Mouse (Mus musculus) left cerebral cortex, postnatal 14 days (tissue): Measurements from ENCODE around the gene Cd5. TPM values are rescaled to one million over a fixed set of nuclear protein-coding genes. Genes with fewer than 3 reads are reported as not detected.
A peak's percentile ranks its signal among the peaks of the same experiment; 100 is the strongest.

Experiments
- DNase-seq, 2 experiments: peaks; one replicate each; pipeline ENCODE4 v3.0.0; 2021 to 2022; ENCODE audit warnings: low spot score in 2 of 2, mixed read lengths in 1 of 2
- intact Hi-C: fragments of 180-260 bp; cut with DNase I; formaldehyde crosslinking; loops from one replicate; pipeline ENCODE4 v1.15.1; 2025
- long read RNA-seq, 2 experiments: library from polyadenylated mRNA; stranded (forward); transcript quantifications; one replicate each; pipeline ENCODE4 v2.0.0; 2021
- total RNA-seq, 2 experiments: library from RNA; stranded (reverse); gene quantifications; 2 replicates each; pipeline ENCODE4 v1.2.3; 2021

Gene Cd5
- under 1 TPM; 0.17 to 0.22 TPM for total RNA-seq
- long read RNA-seq, experiment 1, partial matches to known transcripts: 0 of 1 reads
- long read RNA-seq, experiment 1, other reads (novel, unspliced or antisense): 0 of 1 reads
- long read RNA-seq, experiment 2, partial matches to known transcripts: 0 of 1 reads
- long read RNA-seq, experiment 2, other reads (novel, unspliced or antisense): 0 of 1 reads

- intact Hi-C loops: no loop called here
- DNase-seq: no peak
These were observed at the start of gene Cd5 for GRCm38 (mm10) chr19:10738811-10739210. TSS of gene Cd5 (minus strand) at chr19:10739002.

- DNase-seq: no peak
- intact Hi-C loops: no loop called here
These were observed 49.4 kb upstream of the Cd5 start for GRCm38 (mm10) chr19:10788242-10788641.

GRCm38 (mm10) chr19:10787406-10787805 is 48.6 kb upstream of the Cd5 start:
- intact Hi-C loops: no loop called here
- DNase-seq: no peak

GRCm38 (mm10) chr19:10786753-10787152 is 48.0 kb upstream of the Cd5 start:
- DNase-seq: no peak
- intact Hi-C loops: no loop called here

- intact Hi-C loops: no loop called here
- no peak for DNase-seq
These were observed 46.1 kb upstream of the Cd5 start for GRCm38 (mm10) chr19:10784796-10785459.

- intact Hi-C loops: no loop called here
- no peak for DNase-seq
These were observed 45.3 kb upstream of the Cd5 start for GRCm38 (mm10) chr19:10784061-10784460.

- DNase-seq: no peak
- intact Hi-C loops: no loop called here
These were observed 44.4 kb upstream of the Cd5 start for GRCm38 (mm10) chr19:10783168-10783567.

- DNase-seq: peak; percentile 57 to 71
- intact Hi-C loops: no loop called here
These were observed 42.8 kb upstream of the Cd5 start for GRCm38 (mm10) chr19:10781641-10782040.

GRCm38 (mm10) chr19:10776906-10777305 is 38.1 kb upstream of the Cd5 start:
- intact Hi-C loops: no loop called here
- no peak for DNase-seq

- DNase-seq: no peak
- intact Hi-C loops: no loop called here
These were observed 35.3 kb upstream of the Cd5 start for GRCm38 (mm10) chr19:10774141-10774540.

- intact Hi-C loops: no loop called here
- no peak for DNase-seq
These were observed 34.6 kb upstream of the Cd5 start for GRCm38 (mm10) chr19:10773384-10773783.

- no peak for DNase-seq
- intact Hi-C loops: no loop called here
These were observed 34.1 kb upstream of the Cd5 start for GRCm38 (mm10) chr19:10772866-10773265.

- no peak for DNase-seq
- intact Hi-C loops: no loop called here
These were observed 33.2 kb upstream of the Cd5 start for GRCm38 (mm10) chr19:10771995-10772394.

GRCm38 (mm10) chr19:10769429-10770195 is 30.8 kb upstream of the Cd5 start:
- DNase-seq: no peak
- intact Hi-C loops: no loop called here

GRCm38 (mm10) chr19:10768694-10769428 is 30.1 kb upstream of the Cd5 start:
- DNase-seq: no peak
- intact Hi-C loops: no loop called here

- DNase-seq: no peak
These were observed 28.8 kb upstream of the Cd5 start for GRCm38 (mm10) chr19:10767631-10768030.

GRCm38 (mm10) chr19:10763381-10764031 is 24.7 kb upstream of the Cd5 start:
- intact Hi-C loops: no loop called here
- peak in 1 of 2 experiments; percentile 61 for DNase-seq

More at GRCm38 (mm10) chr19:10767631-10768030, 28.8 kb upstream of the Cd5 start:
- intact Hi-C loops: no loop called here

- no peak for DNase-seq
- intact Hi-C loops: no loop called here
These were observed 23.7 kb upstream of the Cd5 start for GRCm38 (mm10) chr19:10762468-10762867.

GRCm38 (mm10) chr19:10761794-10762415 is 23.1 kb upstream of the Cd5 start:
- DNase-seq: no peak
- intact Hi-C loops: no loop called here
